Mouse (Mus musculus) megakaryocyte-erythroid progenitor cell, adult 5-6 weeks (primary cell): ENCODE data around the gene Nlgn3. TPM values are rescaled to one million over a fixed set of nuclear protein-coding genes. Genes with fewer than 3 reads are reported as not detected.
A peak's percentile ranks its signal among the peaks of the same experiment; 100 is the strongest.
"Not testable (repeated sequence)": the region's sequence is repeated elsewhere in the genome, so short reads cannot be mapped to it uniquely, and the experiment has no call there.

Experiments
- ATAC-seq: replicated peaks from 2 replicates; pipeline ENCODE4 v1.8.0; 2016; ENCODE audit warnings: mild to moderate bottlenecking, inconsistent platforms; ENCODE audit not compliant: severe bottlenecking, poor library complexity, low FRiP score, low TSS enrichment
- total RNA-seq, 2 experiments: library from RNA; stranded (forward) in 1 of 2; stranded (reverse) in 1 of 2; fragments of 200-1000, 215-1000 nt in 1 of 2; fragments of >200 nt in 1 of 2; fragmentation: Nextera tagmentation in 1 of 2; gene quantifications; 2 replicates each; pipeline ENCODE4 v1.2.3; 2014 to 2017

The Nlgn3 gene
- total RNA-seq, 2 experiments from 2014 or later = 0.07 TPM; not detected in 1

DNA sequence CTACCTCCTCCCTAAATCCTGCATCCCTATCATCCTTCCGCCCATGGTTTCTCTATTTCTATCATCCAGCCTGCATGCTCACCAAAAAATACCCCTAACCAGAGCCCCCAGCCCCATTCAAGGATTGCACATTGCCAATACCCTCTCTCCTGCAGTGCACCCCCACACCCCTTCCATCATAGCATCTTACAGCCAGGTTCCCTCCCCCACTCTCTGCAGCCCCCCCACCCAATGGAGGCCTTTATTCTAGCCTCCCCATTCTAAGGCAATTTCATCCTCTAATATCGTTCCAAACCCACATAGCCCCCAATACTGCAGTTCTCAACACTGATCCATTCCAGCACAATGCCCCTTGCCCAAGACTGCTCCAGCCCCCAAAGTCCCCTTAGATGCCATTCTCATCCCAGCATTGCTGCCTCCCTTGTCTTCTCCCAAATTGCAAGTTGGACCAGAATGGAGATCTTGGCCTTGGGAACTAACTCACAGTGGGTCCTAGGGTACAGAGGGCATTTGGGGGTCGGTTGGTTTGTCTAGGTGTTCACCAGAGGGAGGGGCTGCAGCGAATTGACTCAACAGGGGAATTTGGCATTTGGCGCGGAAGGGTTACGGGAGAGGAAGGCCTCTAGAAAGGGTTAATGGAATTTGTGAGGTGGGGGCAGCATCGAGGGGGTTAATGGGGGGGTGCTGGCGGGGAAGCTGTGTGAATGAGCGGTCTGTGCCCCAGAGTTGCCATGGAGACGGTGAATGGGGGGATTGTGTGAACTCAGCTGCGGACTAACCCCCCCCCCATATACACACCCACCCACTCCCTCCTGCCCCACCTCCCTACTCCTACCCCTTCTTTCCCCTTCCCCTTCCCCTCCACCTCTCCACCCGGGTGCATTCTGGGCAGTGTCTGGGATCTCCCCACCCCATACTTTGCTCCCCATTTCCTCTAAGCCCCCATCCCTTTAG lies 782 bp downstream of the Nlgn3 start:
- ATAC-seq = no peak

- ATAC-seq = no peak
Observed at GRCm38 (mm10) chrX:101300427-101301030, 1.6 kb downstream of the Nlgn3 start.

DNA sequence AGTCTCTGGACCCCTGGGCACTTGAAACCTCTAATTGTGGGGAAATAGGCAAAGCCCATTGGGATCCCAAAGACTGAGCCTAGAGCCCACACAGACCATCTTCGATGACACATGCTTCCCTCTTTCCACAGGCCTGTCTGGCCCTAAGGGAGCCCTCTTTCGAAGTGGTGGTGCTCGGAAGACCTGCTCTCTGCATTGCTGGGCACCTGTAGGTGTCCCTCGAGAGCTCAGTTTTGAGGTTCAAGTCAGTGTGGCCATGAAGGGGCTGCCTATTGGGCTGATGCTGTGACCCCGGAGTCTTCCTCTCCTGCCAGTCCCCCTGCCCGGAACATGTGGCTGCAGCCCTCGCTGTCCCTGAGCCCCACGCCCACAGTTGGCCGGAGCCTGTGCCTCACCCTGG lies 2.7 kb downstream of the Nlgn3 start:
- ATAC-seq = no peak

GRCm38 (mm10) chrX:101304646-101305045 lies 5.7 kb downstream of the Nlgn3 start:
- ATAC-seq = no peak

DNA sequence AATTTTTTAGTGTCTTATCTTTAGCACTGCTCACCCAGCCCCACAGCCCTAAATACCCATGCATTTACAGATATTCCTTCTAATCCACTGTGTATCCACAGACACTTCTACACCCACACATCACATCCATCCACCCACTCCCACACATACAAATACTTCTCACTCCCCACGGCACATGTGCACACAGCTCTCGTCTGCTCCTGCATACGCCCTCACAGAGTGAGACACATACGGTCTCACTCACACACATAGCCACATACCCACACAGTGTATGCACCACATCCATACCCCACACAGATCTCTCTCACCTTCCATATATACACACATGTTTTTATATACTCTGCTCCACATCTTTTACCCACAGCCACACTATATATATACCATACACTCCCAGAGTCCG lies 10.3 kb downstream of the Nlgn3 start:
- no peak for ATAC-seq

GRCm38 (mm10) chrX:101313625-101314359 lies 14.8 kb downstream of the Nlgn3 start:
- no peak for ATAC-seq

DNA sequence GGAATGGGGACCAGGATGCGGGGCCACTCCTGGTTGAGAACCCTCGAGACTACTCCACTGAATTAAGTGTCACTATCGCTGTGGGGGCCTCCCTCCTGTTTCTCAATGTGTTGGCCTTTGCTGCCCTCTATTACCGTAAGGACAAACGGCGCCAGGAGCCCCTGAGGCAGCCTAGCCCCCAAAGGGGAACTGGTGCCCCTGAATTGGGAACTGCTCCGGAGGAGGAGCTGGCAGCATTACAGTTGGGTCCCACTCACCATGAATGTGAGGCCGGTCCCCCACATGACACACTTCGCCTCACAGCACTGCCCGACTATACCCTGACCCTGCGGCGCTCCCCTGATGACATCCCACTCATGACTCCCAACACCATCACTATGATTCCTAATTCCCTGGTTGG lies 20.8 kb downstream of the Nlgn3 start:
- ATAC-seq = no peak

GRCm38 (mm10) chrX:101325989-101326899 lies 27.3 kb downstream of the Nlgn3 start:
- no peak for ATAC-seq

- ATAC-seq = no peak
Observed at GRCm38 (mm10) chrX:101329372-101330028, 30.5 kb downstream of the Nlgn3 start.

GRCm38 (mm10) chrX:101332031-101332374 lies 33.0 kb downstream of the Nlgn3 start:
- ATAC-seq = 0 out of 2 replicates have a peak, but pooled peaks have one; percentile 8

DNA sequence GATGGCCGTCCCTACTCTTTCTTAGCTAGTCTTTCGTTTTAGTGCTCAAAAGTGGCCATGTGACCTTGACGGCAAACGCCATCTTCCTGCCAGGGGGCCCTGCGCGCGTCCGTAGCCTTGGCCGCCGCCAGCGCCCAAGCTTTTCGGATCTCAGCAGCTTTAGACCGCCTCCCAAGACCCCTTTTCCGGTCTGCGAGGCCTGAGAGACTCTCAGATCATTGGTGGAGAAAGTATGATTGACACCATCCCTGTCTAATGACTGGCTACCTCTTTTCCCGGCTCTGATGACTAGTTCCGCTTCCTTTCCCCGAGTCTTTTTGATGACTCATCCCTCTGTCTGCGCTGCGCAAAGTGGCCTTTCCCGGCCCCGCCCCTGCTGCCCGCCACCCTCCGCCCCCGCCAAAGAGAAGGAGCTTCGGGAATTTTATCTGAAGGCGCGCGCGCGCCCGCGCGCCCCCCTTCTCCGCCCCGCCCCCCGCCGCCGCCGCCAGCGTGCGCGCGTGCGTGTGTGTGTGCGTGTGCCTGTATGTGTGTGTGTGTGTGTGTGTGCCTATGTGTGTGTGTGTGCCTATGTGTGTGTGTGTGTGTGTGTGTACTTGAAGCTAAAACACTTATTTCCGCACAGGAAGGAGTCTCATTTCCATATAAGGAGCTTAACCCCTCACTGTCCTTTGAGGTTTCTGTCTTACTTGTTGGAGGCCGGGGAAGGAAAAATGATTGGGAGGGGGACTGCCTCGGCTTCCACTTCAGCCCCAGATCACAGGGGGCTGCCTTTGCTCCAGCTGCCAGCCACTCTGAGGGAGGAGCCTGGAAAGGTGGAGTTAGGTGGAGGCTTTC lies 33.6 kb downstream of the Nlgn3 start:
- peak; percentile 100 for ATAC-seq

DNA sequence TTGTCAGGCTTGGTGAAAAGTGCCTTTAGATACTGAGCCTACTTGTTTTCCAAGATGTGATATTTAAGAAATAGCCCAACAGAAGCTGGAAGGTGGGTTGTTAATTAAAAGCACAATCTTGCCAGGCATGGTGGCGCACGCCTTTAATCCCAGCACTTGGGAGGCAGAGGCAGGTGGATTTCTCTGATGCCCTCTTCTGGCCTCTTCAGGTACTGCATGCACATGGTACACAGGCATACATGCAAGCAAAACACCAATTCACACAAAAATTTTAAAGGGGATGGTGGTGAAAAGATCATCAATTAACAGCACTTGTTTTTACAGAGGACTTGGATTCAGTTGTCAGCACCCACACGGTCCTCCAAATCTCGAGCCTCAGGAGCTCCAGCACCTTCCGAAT lies 35.6 kb downstream of the Nlgn3 start:
- ATAC-seq = no peak

DNA sequence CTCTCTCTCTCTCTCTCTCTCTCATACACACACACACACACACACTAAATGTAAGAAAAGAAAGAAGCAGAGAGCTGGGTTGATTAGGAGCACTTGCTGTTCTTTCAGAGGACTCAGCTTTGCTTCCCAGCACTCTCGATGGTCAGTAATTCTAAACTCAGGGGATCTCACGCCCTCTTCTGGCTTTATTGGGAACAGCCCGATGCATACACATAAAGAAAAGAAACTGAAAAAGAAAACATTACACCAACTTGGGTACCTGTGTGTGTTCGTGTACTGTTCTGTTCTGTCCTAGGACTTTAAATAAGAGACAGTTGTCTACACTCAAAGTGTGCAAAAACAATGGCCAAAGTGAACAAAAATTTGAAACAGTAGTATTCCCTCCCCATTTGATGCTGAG lies 39.7 kb downstream of the Nlgn3 start:
- ATAC-seq = no peak

DNA sequence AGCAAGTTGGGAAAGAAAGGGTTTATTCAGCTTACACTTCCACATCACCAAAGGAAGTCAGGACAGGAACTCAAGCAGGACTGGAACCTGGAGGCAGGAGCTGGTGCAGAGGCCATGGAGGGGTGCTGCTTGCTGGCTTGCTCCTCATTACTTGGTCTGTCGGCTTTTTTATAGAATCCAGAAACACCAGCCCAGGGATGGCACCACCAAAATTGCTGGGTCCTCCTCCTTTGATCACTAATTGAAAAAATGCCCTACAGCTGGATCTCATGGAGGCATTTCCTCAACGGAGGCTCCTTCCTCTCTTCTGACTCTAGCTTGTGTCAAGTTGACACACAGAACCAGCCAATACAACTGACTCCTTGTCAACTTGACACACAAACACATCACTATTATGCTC lies 43.9 kb downstream of the Nlgn3 start:
- ATAC-seq = not testable (repeated sequence)

DNA sequence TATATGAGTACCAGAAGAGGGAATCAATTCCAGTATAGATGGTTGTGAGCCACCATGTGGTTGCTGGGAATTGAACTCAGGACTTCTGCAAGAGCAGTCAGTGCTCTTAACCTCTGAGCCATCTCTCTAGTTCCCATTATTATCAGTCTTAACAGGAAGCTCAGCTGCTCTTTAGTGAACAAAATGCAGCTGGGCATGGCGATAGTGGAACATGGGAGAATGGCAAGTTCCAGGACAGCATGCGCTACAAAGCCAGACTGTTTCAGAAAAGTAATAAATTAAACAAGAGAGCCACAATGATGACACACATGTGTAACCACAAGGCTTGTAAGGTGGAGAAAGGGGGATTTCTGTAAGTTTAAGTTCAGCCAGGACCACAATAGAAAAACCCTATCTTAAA lies 46.5 kb downstream of the Nlgn3 start:
- ATAC-seq = no peak

DNA sequence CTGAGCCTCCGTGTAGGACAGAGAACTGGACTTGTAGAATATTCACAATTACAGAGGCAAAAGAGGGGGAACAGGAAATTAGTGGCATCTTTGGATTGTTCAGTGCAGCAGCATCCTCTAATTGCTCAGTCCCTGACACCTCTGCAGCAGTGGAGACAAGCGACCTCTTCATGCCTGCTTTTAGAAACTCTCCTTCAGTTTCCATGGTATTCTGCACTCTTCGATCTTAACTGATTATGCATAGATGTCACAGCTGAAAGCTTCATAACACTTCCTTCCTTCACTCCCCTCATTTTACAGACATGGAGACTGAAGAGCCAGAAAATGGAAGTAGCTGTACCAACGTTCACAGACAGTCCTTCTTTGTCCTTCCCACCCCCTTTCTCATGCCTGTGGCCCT lies 47.5 kb downstream of the Nlgn3 start:
- no peak for ATAC-seq

DNA sequence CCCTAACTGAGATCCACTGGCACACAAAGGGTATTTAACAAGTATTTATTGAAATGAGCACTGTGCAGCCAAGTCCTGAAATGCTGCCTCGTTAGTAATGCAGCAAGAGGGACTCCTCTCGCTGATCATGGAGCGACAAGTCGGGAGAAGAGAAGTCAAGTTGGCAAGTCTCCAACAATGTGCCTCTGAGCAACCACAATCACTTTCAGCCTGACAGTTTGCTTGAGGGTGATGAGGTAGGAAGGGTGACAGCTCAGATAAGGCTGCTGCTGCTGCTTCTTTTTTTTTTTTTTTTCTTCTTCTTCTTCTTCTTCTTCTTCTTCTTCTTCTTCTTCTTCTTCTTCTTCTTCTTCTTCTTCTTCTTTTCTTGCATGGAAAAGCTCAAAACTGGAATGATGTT lies 52.2 kb downstream of the Nlgn3 start:
- peak; percentile 97 for ATAC-seq

- ATAC-seq = not testable (repeated sequence)
Observed at GRCm38 (mm10) chrX:101358902-101359301, 59.9 kb downstream of the Nlgn3 start.
